ENCODE assay signal across 18 mouse cellular contexts in genomic region chr13:51743855-51744254, GRCm38 (mm10).
"Had no signal": no experiment of that assay in that cellular context is flagged by ENCODE, and none has a peak within 500 bp of the region (broad histone marks: within the 10 kb centered on the region; RNA-seq: fewer than 3 reads in every experiment).

No protein-coding gene starts in this region.

- DNase-seq: kidney, adult 18-20 months; kidney, adult 9 months; kidney, postnatal 14 days; kidney, postnatal 4 days; layer of hippocampus, adult 9-11 months; layer of hippocampus, postnatal 36 days; lung, adult 2 months; lung, postnatal 14 days; lung, postnatal 4 days; midbrain, embryonic 14.5 days had no signal

- H3K36me3 ChIP-seq: limb, embryonic 10.5 days; limb, embryonic 13.5 days; stomach, embryonic 15.5 days had no signal

- ATAC-seq: hindbrain, postnatal 0 days; inflammation-experienced regulatory T-cells, adult 6 months; intestine, embryonic 16.5 days had no signal

- H3K4me2 ChIP-seq: limb, embryonic 13.5 days; midbrain, embryonic 11.5 days; stomach, embryonic 15.5 days had no signal

- H3K9me3 ChIP-seq: limb, embryonic 10.5 days; limb, embryonic 13.5 days; stomach, embryonic 15.5 days had no signal

- H3K9ac ChIP-seq: limb, embryonic 13.5 days; stomach, embryonic 15.5 days had no signal

- H3K4me3 ChIP-seq: left cerebral cortex, adult 2 months; limb, embryonic 10.5 days; limb, embryonic 13.5 days; stomach, embryonic 15.5 days had no signal

- H3K27me3 ChIP-seq: limb, embryonic 13.5 days; stomach, embryonic 15.5 days had no signal

- H3K27ac ChIP-seq: hindbrain, postnatal 0 days; left cerebral cortex, adult 2 months; limb, embryonic 10.5 days; limb, embryonic 13.5 days; stomach, embryonic 15.5 days had no signal
